Comparison of ENCODE assay signal across 8 mouse cellular contexts in the genomic region with DNA sequence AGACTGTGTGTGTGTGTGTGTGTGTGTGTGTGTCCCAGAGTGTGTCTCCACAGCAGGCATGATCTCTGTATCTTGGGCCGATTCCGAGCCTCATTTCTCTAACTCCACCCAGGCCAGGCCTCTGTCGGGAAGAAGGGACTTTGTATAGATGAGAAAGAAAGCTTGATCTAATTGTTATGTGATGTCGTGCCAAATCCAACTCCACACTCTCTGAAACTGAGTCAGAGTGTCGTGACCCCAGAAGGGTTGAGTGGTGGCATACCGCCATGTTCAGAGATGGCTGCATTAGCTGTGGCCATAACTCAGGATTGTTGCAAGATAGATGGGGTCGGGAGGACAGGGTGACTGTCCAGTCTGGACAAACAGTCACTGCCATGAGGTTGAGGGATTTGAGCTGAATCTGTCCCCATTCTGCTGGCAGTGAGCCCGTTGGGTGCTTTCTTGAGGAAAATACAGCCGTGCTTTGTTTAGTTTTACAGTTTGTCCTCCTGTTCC. TPM values are rescaled to one million over a fixed set of nuclear protein-coding genes. Genes with fewer than 3 reads are reported as not detected.
A peak's percentile ranks its signal among the peaks of the same experiment; 100 is the strongest.
DNase-seq lines count a peak whose midpoint lies in the region; ATAC-seq lines count a peak whose summit lies in the region.

No protein-coding gene starts in this region.

- 0 out of 2 replicates have a peak, but pooled peaks cover 3% of the 10 kb centered on the region for H3K27me3 ChIP-seq in hindbrain, embryonic 15.5 days
- H3K27me3 ChIP-seq in neural tube, embryonic 15.5 days (replicated peaks), result no peaks in the 10 kb centered on the region

- no peak overlapping the region for H3K4me3 ChIP-seq in hindbrain, embryonic 15.5 days
- H3K4me3 ChIP-seq in neural tube, embryonic 15.5 days (replicated peaks), result no peak overlapping the region

- H3K27ac ChIP-seq in hindbrain, embryonic 15.5 days (replicated peaks), result no peak overlapping the region
- 0 out of 2 replicates have a peak overlapping the region, but pooled peaks have one; percentile 18 for H3K27ac ChIP-seq in neural tube, embryonic 15.5 days (replicated peaks)

- peaks cover 17% of the 10 kb centered on the region for H3K4me1 ChIP-seq in hindbrain, embryonic 15.5 days (replicated peaks)
- H3K4me1 ChIP-seq in neural tube, embryonic 15.5 days, result peaks cover 12% of the 10 kb centered on the region

- no peaks in the 10 kb centered on the region for H3K9me3 ChIP-seq in hindbrain, embryonic 15.5 days
- no peaks in the 10 kb centered on the region for H3K9me3 ChIP-seq in neural tube, embryonic 15.5 days (replicated peaks)

- ATAC-seq in hindbrain, embryonic 15.5 days (ENCODE audit: low FRiP score, low read depth), result peak; percentile 14; the same call in 1 of the 2 replicates
- ATAC-seq in neural tube, embryonic 15.5 days (ENCODE audit: low FRiP score), result no peak

- peak; percentile 90 for DNase-seq in heart, adult 11 months
- no peak for DNase-seq in heart, adult 8-10 months (ENCODE audit: low spot score)
- peak; percentile 31 for DNase-seq in retina, postnatal 1 day
- no peak for DNase-seq in retina, embryonic 14.5 days (ENCODE audit: low spot score)
- DNase-seq in spleen, adult 12 weeks (ENCODE audit: low spot score), result no peak
- no peak for DNase-seq in spleen, adult 18-20 months

- peak overlapping the region; percentile 38; the same call in 1 of the 2 replicates for H3K4me2 ChIP-seq in hindbrain, embryonic 15.5 days
- H3K4me2 ChIP-seq in neural tube, embryonic 15.5 days, result peak overlapping the region; percentile 39

- no peak overlapping the region for H3K9ac ChIP-seq in hindbrain, embryonic 15.5 days
- H3K9ac ChIP-seq in neural tube, embryonic 15.5 days (replicated peaks), result no peak overlapping the region

- WGBS in hindbrain, embryonic 15.5 days, result 61% methylated on average over 9 of the region's 9 CpGs
- WGBS in neural tube, embryonic 15.5 days, result 65% methylated on average over 9 of the region's 9 CpGs

- H3K36me3 ChIP-seq in hindbrain, embryonic 15.5 days, result no peaks in the 10 kb centered on the region
- H3K36me3 ChIP-seq in neural tube, embryonic 15.5 days, result no peaks in the 10 kb centered on the region

RNA-seq across cellular contexts. Expression of a gene that starts 29.9 kb away (rescaled TPM):
- 1 to 10 TPM in 3 of 4 experiments, under 1 TPM in 1; 0.97 to 3.3 (median 2.9) TPM for total RNA-seq in heart, adult 8-10 months (2022)
- 0.80 and 1.4 TPM in 2 replicates for polyA plus RNA-seq in hindbrain, embryonic 15.5 days (2015; fragmentation: Nextera tagmentation; extraction: Ambion mirVana)
- polyA plus RNA-seq in neural tube, embryonic 15.5 days (2015; fragmentation: Nextera tagmentation; extraction: Ambion mirVana), result 0.97 and 2.5 TPM in 2 replicates

Comparison
In these comparisons a context has a peak if more than half of its experiments do, and no peak if none do; other contexts are left out.
1. DNase-seq: peak in heart, adult 11 months (single experiment) and retina, postnatal 1 day (single experiment); none in heart, adult 8-10 months (single experiment), retina, embryonic 14.5 days (single experiment), spleen, adult 12 weeks (single experiment) and spleen, adult 18-20 months (0 of 2).